Mouse (Mus musculus) liver, embryonic 16.5 days (tissue): ENCODE data around the gene Prrxl1. TPM values are rescaled to one million over a fixed set of nuclear protein-coding genes. Genes with fewer than 3 reads are reported as not detected.

Experiments
- ATAC-seq: fragments of 200-750 bp; cut with Nextera tagmentation; 2 replicates; pipeline ENCODE4 v1.8.0; 2017; ENCODE audit warnings: low read depth, mild to moderate bottlenecking, moderate number of reproducible peaks, moderate library complexity
- H3K27ac ChIP-seq: fragments of 300-500 bp; sonication (generic); 2 replicates; pipeline ENCODE4 v1.5.1; 2014; ENCODE audit warnings: mild to moderate bottlenecking, low read length
- H3K27me3 ChIP-seq: fragments of 300-500 bp; sonication (generic); 2 replicates; pipeline ENCODE4 v1.6.1; 2014; ENCODE audit warnings: low read depth, low read length, mixed read lengths; ENCODE audit not compliant: control insufficient read depth, insufficient read depth
- H3K36me3 ChIP-seq: fragments of 300-500 bp; sonication (generic); 2 replicates; pipeline ENCODE4 v1.6.1; 2014; ENCODE audit warnings: mild to moderate bottlenecking; ENCODE audit not compliant: control insufficient read depth, insufficient read depth
- H3K4me1 ChIP-seq: fragments of 300-500 bp; sonication (generic); 2 replicates; pipeline ENCODE4 v1.6.1; 2014; ENCODE audit warnings: low read depth, low read length, mixed read lengths; ENCODE audit not compliant: control insufficient read depth
- H3K4me2 ChIP-seq: fragments of 300-500 bp; sonication (generic); 2 replicates; pipeline ENCODE4 v1.6.1; 2014; ENCODE audit warnings: low read depth, low read length, mixed read lengths
- H3K4me3 ChIP-seq: fragments of 300-500 bp; sonication (generic); 2 replicates; pipeline ENCODE4 v1.5.1; 2014; ENCODE audit warnings: low read depth, mild to moderate bottlenecking, low read length
- H3K9ac ChIP-seq: fragments of 300-500 bp; sonication (generic); 2 replicates; pipeline ENCODE4 v1.6.1; 2014; ENCODE audit warnings: low read depth, low read length
- H3K9me3 ChIP-seq: fragments of 300-500 bp; sonication (generic); replicated peaks from 2 replicates; pipeline ENCODE4 v1.6.1; 2016; ENCODE audit warnings: low read length; ENCODE audit not compliant: control insufficient read depth
- WGBS: fragments of 180-500 bp; shearing (Covaris S2); extraction: QIAGEN DNeasy Blood & Tissue Kit; methylation state at CpG from one replicate; pipeline ENCODE4 v1.1.7; 2014; ENCODE audit not compliant: insufficient replicate concordance; 5-methylcytosine and 5-hydroxymethylcytosine counted together
- polyA plus RNA-seq: library from polyadenylated mRNA; unstranded; fragments of >200 nt; fragmentation: Nextera tagmentation; extraction: Ambion mirVana; gene quantifications from 2 replicates; pipeline ENCODE4 v1.2.1, GENCODE M21; 2015

The Prrxl1 gene
- polyA plus RNA-seq, 1 experiment from 2014 or later: not detected

DNA sequence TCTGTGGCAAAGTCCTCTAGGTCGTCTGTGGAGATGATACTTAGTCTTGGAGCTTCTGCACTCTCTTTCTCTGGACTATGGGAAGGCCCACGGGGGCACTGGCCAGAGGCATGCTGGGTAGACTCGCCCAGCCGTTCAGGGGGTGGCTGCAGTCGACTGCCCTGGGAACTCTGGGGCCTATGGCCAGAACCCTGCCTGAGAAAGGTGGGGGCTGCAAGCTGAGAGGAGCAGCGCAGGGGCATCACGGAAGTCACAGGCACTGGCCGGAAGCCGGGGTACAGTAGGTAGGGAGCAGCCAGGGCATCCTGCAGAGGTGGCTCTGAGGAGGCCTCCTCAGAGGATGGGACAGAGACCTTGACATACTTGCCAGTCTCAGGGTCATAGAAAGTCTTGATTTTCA lies 60.6 kb downstream of the Prrxl1 start:
- H3K9ac ChIP-seq: no peak overlapping the region
- 55% methylated on average over 9 of the region's 9 CpGs for WGBS
- H3K36me3 ChIP-seq: no peaks in the 10 kb centered on the region
- no peak for ATAC-seq
- no peaks in the 10 kb centered on the region for H3K27me3 ChIP-seq
- no peak overlapping the region for H3K27ac ChIP-seq
- H3K4me1 ChIP-seq: no peaks in the 10 kb centered on the region
- no peak overlapping the region for H3K4me2 ChIP-seq
- no peaks in the 10 kb centered on the region for H3K9me3 ChIP-seq
- no peak overlapping the region for H3K4me3 ChIP-seq

DNA sequence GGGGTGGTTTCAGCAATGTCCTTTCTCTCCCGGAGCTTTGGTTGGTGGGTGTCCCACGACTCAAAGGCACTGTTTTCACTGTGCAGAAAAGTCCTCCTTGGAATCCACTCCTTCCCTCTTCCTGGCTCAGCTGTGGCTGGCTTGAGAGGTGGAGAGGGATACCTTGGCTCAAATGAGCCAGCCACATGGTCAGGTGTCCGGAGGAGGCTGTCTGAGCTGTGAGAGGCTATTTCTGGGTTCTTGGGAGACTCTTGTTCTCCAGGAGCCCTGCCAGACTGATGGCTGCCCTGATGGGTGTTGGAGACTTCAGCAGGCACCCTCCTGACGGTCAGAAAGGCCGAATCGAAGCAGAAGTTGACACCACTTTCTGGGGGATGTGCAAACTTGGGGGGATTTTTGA lies 63.9 kb downstream of the Prrxl1 start:
- Histone ChIP-seq H3K9me3 (no peaks in the 10 kb centered on the region), H3K9ac (no peak overlapping the region), H3K4me1 (no peaks in the 10 kb centered on the region), H3K36me3 (no peaks in the 10 kb centered on the region), H3K27ac (no peak overlapping the region), H3K4me2 (no peak overlapping the region), H3K27me3 (no peaks in the 10 kb centered on the region), H3K4me3 (no peak overlapping the region)
- 59% methylated on average over 6 of the region's 6 CpGs for WGBS
- no peak for ATAC-seq

DNA sequence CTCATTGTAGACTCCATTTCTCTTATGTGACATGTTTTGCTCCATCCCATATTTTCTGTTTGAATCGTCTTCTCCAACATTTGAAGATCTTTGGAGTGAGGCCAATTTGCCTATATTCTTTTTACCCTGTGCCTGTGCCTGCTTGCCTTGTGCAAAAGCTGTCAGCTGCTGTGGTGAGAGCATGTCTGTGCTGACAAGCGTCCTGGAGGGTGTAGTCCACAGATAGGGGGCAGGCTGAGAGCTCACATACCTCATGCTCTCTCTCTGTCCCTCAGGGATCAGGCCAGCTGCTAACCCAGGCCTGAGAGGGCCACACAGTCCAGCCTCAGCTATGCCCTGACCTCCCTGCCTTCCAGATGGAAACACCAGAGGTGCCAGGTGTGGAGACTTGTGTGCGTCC lies 74.0 kb downstream of the Prrxl1 start:
- no peak overlapping the region for H3K27ac ChIP-seq
- no peaks in the 10 kb centered on the region for H3K36me3 ChIP-seq
- no peaks in the 10 kb centered on the region for H3K9me3 ChIP-seq
- WGBS: 34% methylated on average over 3 of the region's 3 CpGs
- no peaks in the 10 kb centered on the region for H3K27me3 ChIP-seq
- H3K4me1 ChIP-seq: no peaks in the 10 kb centered on the region
- no peak for ATAC-seq
- no peak overlapping the region for H3K4me2 ChIP-seq
- no peak overlapping the region for H3K4me3 ChIP-seq
- H3K9ac ChIP-seq: no peak overlapping the region

DNA sequence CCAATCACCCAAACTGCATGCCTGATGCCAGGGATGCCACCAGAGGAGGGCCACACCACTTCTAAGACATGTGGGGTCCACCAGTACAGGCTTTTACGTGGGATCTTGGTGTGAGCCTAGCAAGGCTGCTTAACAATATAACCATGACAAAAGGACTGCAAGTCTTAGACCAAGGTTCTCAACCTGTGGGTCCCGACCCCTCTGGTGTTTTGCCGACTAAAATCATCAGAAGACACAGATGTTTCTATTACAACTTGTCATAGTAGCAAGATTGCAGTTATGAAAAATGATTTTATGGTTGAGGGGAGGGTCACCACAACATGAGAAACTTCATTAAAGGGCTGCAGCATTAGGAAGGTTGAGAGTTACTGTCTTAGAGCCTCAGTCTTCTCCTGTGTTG lies 79.4 kb downstream of the Prrxl1 start:
- ATAC-seq: no peak
- no peaks in the 10 kb centered on the region for H3K36me3 ChIP-seq
- no peak overlapping the region for H3K9ac ChIP-seq
- WGBS: 43% methylated on average over 3 of the region's 3 CpGs
- H3K27me3 ChIP-seq: no peaks in the 10 kb centered on the region
- no peak overlapping the region for H3K4me2 ChIP-seq
- no peaks in the 10 kb centered on the region for H3K4me1 ChIP-seq
- no peaks in the 10 kb centered on the region for H3K9me3 ChIP-seq
- no peak overlapping the region for H3K27ac ChIP-seq
- H3K4me3 ChIP-seq: no peak overlapping the region

DNA sequence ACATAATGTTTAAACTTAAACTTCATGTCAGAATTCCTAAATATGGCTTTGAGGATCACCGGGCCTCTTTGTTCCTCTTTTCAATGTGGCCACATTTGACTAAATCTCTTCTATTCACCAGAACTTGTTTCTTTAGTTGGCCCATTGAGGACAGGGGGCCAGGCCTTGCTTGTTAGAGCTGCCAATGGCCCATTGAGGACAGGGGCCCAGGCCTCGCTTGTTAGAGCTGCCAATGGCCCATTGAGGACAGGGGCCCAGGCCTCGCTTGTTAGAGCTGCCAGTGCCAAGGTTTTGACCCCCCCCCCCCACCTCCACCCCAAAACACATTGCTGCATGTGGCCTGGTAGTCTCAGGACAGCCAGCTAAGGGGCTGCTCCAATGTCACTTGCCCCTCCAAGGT lies 82.4 kb downstream of the Prrxl1 start:
- Histone ChIP-seq H3K4me2 (no peak overlapping the region), H3K27ac (no peak overlapping the region), H3K9ac (no peak overlapping the region), H3K36me3 (no peaks in the 10 kb centered on the region), H3K4me3 (no peak overlapping the region), H3K27me3 (no peaks in the 10 kb centered on the region), H3K9me3 (no peaks in the 10 kb centered on the region), H3K4me1 (no peaks in the 10 kb centered on the region)
- ATAC-seq: no peak
- 64% methylated on average over 3 of the region's 3 CpGs for WGBS

DNA sequence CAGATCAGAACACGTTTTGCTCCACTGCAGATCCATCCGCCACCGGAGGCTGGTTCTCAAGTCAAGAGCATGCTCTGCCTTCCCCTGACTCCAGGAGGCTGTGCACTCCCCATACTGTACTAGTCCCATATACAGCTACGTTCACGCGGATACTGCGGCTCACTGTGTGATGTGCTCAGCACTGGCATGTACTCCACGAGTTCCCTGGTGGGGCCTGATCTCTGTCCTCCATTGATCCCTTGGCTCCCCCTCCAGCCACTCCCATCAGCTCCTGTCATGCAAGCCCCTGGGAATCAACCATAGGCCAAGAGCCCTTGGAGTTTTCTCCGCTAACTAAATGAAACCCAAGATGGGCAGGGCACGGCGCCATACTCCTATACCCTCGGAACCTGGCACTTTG lies 83.3 kb downstream of the Prrxl1 start:
- no peak overlapping the region for H3K4me3 ChIP-seq
- no peak overlapping the region for H3K9ac ChIP-seq
- H3K4me2 ChIP-seq: no peak overlapping the region
- no peak overlapping the region for H3K27ac ChIP-seq
- H3K36me3 ChIP-seq: no peaks in the 10 kb centered on the region
- H3K4me1 ChIP-seq: no peaks in the 10 kb centered on the region
- WGBS: 76% methylated on average over 12 of the region's 12 CpGs
- no peaks in the 10 kb centered on the region for H3K9me3 ChIP-seq
- no peak for ATAC-seq
- H3K27me3 ChIP-seq: no peaks in the 10 kb centered on the region

DNA sequence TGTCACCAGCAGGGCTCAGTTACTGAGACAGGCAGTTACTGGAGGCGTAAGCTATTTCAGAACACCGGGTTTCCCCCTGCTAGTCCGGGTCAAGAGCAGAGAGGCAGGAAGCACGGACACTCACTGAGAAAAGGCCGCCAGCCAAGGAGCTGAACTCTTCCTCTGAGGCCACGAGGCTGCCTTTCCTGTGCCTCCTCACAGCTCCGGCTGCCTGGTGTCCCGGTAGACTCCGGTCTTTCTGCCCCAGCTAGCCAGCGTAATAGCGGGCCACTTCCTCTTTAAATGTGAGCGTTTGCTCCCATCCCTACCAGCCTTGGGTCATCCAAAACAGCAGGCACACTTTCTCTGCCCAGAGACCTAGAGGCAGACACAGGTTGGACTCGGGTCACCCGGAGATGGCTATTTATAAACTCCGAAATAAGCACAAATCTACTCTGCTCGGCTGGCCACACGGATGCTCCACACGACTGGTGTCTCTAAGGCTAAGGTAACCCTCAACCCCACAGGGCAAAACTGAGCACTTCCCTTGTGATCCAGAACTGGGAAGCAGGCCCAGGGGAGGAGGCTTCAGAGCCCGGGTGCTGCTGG lies 84.1 kb downstream of the Prrxl1 start:
- Histone ChIP-seq H3K9me3 (no peaks in the 10 kb centered on the region), H3K36me3 (no peaks in the 10 kb centered on the region), H3K27me3 (no peaks in the 10 kb centered on the region), H3K4me3 (no peak overlapping the region), H3K9ac (no peak overlapping the region), H3K4me1 (no peaks in the 10 kb centered on the region), H3K27ac (no peak overlapping the region), H3K4me2 (no peak overlapping the region)
- no peak for ATAC-seq
- 23% methylated on average over 19 of the region's 19 CpGs for WGBS

DNA sequence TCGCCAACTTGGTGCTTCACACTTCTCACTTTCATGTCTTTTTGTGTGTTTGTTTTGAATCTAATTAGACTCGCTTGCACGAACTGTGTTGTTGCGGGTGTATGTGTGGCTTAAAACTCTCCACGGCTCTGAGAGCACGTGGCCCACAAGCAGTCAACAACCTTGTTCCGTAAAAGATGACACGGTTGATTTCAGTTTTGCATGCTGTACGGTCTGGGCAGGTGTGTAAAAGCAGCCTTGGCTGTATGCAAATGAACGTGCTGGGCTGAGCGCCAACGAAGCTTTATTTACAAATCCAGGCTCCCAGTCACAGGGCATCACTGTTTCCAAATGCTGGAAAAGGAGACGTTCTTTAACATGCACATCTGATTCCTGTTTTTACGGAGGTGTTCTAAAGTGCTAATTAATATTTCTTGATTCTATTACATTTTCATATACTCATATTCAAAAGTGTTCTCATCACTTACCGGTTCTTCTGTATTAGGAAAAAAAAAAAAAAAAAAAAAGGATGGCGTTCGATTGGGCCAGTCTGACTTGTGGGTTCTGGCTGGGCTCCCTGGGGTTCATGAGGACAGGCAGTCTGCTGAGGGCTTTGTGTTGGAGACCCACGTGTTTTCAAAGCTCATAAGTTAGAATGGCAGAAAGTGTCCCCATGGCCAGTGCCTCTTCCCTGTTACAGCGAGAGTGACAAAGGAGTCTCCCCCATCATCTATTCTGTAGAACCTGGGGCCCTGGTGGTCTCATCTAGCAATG lies 85.0 kb downstream of the Prrxl1 start:
- Histone ChIP-seq H3K27me3 (no peaks in the 10 kb centered on the region), H3K9ac (no peak overlapping the region), H3K4me1 (no peaks in the 10 kb centered on the region), H3K9me3 (no peaks in the 10 kb centered on the region), H3K4me2 (no peak overlapping the region), H3K36me3 (no peaks in the 10 kb centered on the region), H3K27ac (no peak overlapping the region), H3K4me3 (no peak overlapping the region)
- no peak for ATAC-seq
- WGBS: 59% methylated on average over 19 of the region's 19 CpGs

DNA sequence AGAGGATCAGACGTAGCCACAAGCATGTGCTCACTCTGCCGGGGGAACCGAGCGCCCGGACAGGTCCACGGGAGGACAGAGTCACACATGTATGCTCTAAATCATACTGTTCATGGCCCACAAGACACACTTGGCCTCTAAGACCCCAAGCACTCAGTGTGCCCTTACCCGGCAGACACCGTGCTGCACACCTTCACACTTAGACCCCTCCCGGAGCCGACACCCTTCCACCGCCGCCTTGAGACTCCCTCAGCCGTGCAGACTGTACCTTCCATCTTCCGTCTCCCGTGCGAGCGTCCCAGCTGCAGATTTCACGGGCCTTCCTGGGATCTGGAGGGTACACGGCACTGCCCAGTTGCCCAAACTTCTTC lies 85.5 kb downstream of the Prrxl1 start:
- no peaks in the 10 kb centered on the region for H3K9me3 ChIP-seq
- H3K4me1 ChIP-seq: no peaks in the 10 kb centered on the region
- no peak for ATAC-seq
- no peak overlapping the region for H3K4me2 ChIP-seq
- H3K36me3 ChIP-seq: no peaks in the 10 kb centered on the region
- no peaks in the 10 kb centered on the region for H3K27me3 ChIP-seq
- WGBS: 61% methylated on average over 19 of the region's 19 CpGs
- no peak overlapping the region for H3K4me3 ChIP-seq
- H3K9ac ChIP-seq: no peak overlapping the region
- no peak overlapping the region for H3K27ac ChIP-seq
